Mouse (Mus musculus): Measurements from ENCODE around the gene Tgm2.

Tgm2 gene

GRCm38 (mm10) chr2:158166628-158167027 is 20.4 kb upstream of the Tgm2 start:
- peak; percentile 55 for DNase-seq

- DNase-seq: no peak
These were observed 19.5 kb upstream of the Tgm2 start for GRCm38 (mm10) chr2:158165776-158166175.

- no peak for DNase-seq
These were observed 16.8 kb upstream of the Tgm2 start for GRCm38 (mm10) chr2:158163034-158163433.

GRCm38 (mm10) chr2:158161761-158162160 is 15.5 kb upstream of the Tgm2 start:
- no peak for DNase-seq

- DNase-seq: no peak
These were observed 13.4 kb upstream of the Tgm2 start for GRCm38 (mm10) chr2:158159376-158160235.

GRCm38 (mm10) chr2:158157654-158158053 is 11.4 kb upstream of the Tgm2 start:
- no peak for DNase-seq

GRCm38 (mm10) chr2:158156487-158156886 is 10.3 kb upstream of the Tgm2 start:
- no peak for DNase-seq

GRCm38 (mm10) chr2:158155615-158156014 is 9.4 kb upstream of the Tgm2 start:
- DNase-seq: no peak

- no peak for DNase-seq
These were observed 8.9 kb upstream of the Tgm2 start for GRCm38 (mm10) chr2:158155101-158155500.

- DNase-seq: no peak
These were observed 8.4 kb upstream of the Tgm2 start for GRCm38 (mm10) chr2:158154641-158155040.

GRCm38 (mm10) chr2:158153728-158154343 is 7.6 kb upstream of the Tgm2 start:
- DNase-seq: peak; percentile 74

GRCm38 (mm10) chr2:158152685-158153309 is 6.6 kb upstream of the Tgm2 start:
- DNase-seq: peak; percentile 44

GRCm38 (mm10) chr2:158151077-158151476 is 4.8 kb upstream of the Tgm2 start:
- DNase-seq: no peak

- DNase-seq: no peak
These were observed 735 bp upstream of the Tgm2 start for GRCm38 (mm10) chr2:158146971-158147370.

- DNase-seq: no peak
These were observed 639 bp downstream of the Tgm2 start for GRCm38 (mm10) chr2:158145528-158146065.

- DNase-seq: peak; percentile 49
These were observed 1.3 kb downstream of the Tgm2 start for GRCm38 (mm10) chr2:158144750-158145527.

- DNase-seq: peak; percentile 54
These were observed 2.0 kb downstream of the Tgm2 start for GRCm38 (mm10) chr2:158144263-158144662.

GRCm38 (mm10) chr2:158143816-158144215 is 2.4 kb downstream of the Tgm2 start:
- DNase-seq: peak; percentile 32

GRCm38 (mm10) chr2:158142981-158143380 is 3.3 kb downstream of the Tgm2 start:
- DNase-seq: no peak

GRCm38 (mm10) chr2:158141690-158142440 is 4.4 kb downstream of the Tgm2 start:
- DNase-seq: peak; percentile 88

- DNase-seq: no peak
These were observed 5.0 kb downstream of the Tgm2 start for GRCm38 (mm10) chr2:158141271-158141670.

GRCm38 (mm10) chr2:158140664-158141063 is 5.6 kb downstream of the Tgm2 start:
- no peak for DNase-seq

Measured in liver (tissue).